Mouse (Mus musculus): ENCODE measurements around the gene Kitl. TPM values are rescaled to one million over a fixed set of nuclear protein-coding genes. Genes with fewer than 3 reads are reported as not detected.

The Kitl gene
- polyA plus RNA-seq, 1 experiment: 10.3 TPM

- H3K36me3 ChIP-seq (ENCODE audit: control insufficient read depth, insufficient read depth, low read length): no peaks in the 10 kb centered on the region
- H3K4me1 ChIP-seq (ENCODE audit: control insufficient read depth, insufficient read depth, low read length): peaks cover 2% of the 10 kb centered on the region; the same call in 1 of the 2 replicates
- TF ChIP-seq CTCF (conservative IDR thresholded peaks at IDR 0.05; ENCODE audit: insufficient read depth, insufficient read length, low read depth, low read length): no peak
- no peak for TF ChIP-seq POLR2A (IDR thresholded peaks at IDR 0.05; ENCODE audit: low read depth, low read length)
- peak overlapping the region; percentile 38 for H3K27ac ChIP-seq (ENCODE audit: insufficient read depth, low read depth, low read length)
- DNase-seq: peak; percentile 58
- H3K27me3 ChIP-seq (replicated peaks; ENCODE audit: control insufficient read depth, insufficient read depth, low read length): no peaks in the 10 kb centered on the region
- H3K4me3 ChIP-seq (ENCODE audit: insufficient read depth, low read depth, low read length): no peak overlapping the region
- 62% methylated on average over 3 of the region's 3 CpGs for WGBS
Observed at GRCm38 (mm10) chr10:100054006-100054405, 38.6 kb downstream of the Kitl start.

DNA sequence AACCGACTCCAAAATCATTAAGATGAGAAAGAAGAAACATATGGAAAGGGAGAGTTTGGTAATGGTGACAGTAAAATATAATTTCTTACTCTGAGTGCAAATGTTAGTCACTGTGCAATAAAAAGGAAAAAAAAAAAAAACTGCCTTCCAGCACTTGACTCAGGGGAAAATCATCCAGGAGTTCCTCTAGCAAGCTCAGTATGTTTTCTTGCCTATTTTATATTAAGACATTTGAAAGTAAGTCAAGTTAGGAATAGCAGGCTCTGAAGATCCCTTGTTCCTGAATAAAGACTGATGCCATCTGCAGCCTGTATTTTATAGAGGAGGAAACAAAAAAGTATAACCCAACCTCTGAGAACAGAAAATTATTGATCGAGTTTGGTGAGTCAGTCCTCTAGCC lies 39.7 kb downstream of the Kitl start:
- Histone ChIP-seq H3K27me3 (replicated peaks; ENCODE audit: control insufficient read depth, insufficient read depth, low read length) (no peaks in the 10 kb centered on the region), H3K4me3 (ENCODE audit: insufficient read depth, low read depth, low read length) (no peak overlapping the region), H3K27ac (ENCODE audit: insufficient read depth, low read depth, low read length) (no peak overlapping the region), H3K36me3 (ENCODE audit: control insufficient read depth, insufficient read depth, low read length) (no peaks in the 10 kb centered on the region), H3K4me1 (ENCODE audit: control insufficient read depth, insufficient read depth, low read length) (peaks cover 5% of the 10 kb centered on the region)
- 88% methylated on average over 2 of the region's 2 CpGs for WGBS
- DNase-seq: no peak
- TF ChIP-seq CTCF (conservative IDR thresholded peaks at IDR 0.05; ENCODE audit: insufficient read depth, insufficient read length, low read depth, low read length): no peak
- TF ChIP-seq POLR2A (IDR thresholded peaks at IDR 0.05; ENCODE audit: low read depth, low read length): no peak

DNA sequence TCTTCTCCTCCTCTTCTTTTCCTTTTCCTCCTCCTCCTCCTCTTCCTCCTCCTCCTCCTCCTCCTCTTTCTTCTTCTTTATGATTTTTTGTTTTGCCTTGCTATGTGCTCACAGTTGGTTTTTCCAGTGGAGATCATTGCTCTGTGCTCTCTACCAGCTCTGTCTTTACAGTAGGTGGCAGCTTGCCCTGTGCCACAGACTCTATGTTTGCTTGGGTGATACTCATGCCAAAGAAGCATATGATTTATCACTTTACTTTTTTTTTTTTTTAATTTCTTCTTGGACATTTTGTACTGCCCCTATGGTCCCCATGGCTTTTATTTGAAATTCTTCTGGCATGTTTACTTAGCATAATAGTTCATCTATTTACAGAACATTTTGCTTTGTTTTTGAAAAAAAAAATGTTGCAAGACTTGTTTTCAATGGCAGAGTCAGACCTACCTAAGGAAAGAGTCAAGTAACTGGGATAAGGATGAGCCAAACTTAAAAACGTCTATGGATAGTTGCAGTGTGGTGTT lies 41.7 kb downstream of the Kitl start:
- TF ChIP-seq CTCF (conservative IDR thresholded peaks at IDR 0.05; ENCODE audit: insufficient read depth, insufficient read length, low read depth, low read length) (no peak), POLR2A (IDR thresholded peaks at IDR 0.05; ENCODE audit: low read depth, low read length) (no peak)
- WGBS: 64% methylated on average over 1 of the region's 1 CpGs
- peaks cover 5% of the 10 kb centered on the region for H3K4me1 ChIP-seq (ENCODE audit: control insufficient read depth, insufficient read depth, low read length)
- no peaks in the 10 kb centered on the region for H3K27me3 ChIP-seq (replicated peaks; ENCODE audit: control insufficient read depth, insufficient read depth, low read length)
- no peak overlapping the region for H3K27ac ChIP-seq (ENCODE audit: insufficient read depth, low read depth, low read length)
- DNase-seq: no peak
- H3K4me3 ChIP-seq (ENCODE audit: insufficient read depth, low read depth, low read length): no peak overlapping the region
- H3K36me3 ChIP-seq (ENCODE audit: control insufficient read depth, insufficient read depth, low read length): no peaks in the 10 kb centered on the region

DNA sequence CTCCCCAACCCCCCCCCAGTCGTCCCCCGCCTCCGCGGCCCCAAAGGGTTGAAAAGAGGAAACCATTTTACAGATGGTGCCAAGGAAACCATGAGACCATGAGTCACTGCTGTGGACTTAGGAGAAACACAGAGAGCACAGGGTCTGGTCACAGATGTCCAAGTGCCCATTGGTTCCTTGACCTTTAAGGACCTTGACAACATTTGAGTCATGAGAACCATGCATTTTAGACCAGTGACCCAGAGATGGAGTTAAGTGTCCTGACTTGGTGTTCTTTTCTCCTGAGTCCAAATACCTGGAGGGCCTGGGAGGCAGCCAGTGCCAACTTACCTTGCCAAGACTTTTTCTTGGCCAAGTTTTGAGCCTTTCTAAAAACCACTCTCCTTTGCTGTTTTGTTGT lies 43.9 kb downstream of the Kitl start:
- H3K4me1 ChIP-seq (ENCODE audit: control insufficient read depth, insufficient read depth, low read length): peaks cover 3% of the 10 kb centered on the region; the same call in 1 of the 2 replicates
- H3K27me3 ChIP-seq (replicated peaks; ENCODE audit: control insufficient read depth, insufficient read depth, low read length): no peaks in the 10 kb centered on the region
- peak; percentile 64 for DNase-seq
- no peak overlapping the region for H3K27ac ChIP-seq (ENCODE audit: insufficient read depth, low read depth, low read length)
- no peak overlapping the region for H3K4me3 ChIP-seq (ENCODE audit: insufficient read depth, low read depth, low read length)
- TF ChIP-seq POLR2A (IDR thresholded peaks at IDR 0.05; ENCODE audit: low read depth, low read length): no peak
- no peak for TF ChIP-seq CTCF (conservative IDR thresholded peaks at IDR 0.05; ENCODE audit: insufficient read depth, insufficient read length, low read depth, low read length)
- H3K36me3 ChIP-seq (ENCODE audit: control insufficient read depth, insufficient read depth, low read length): no peaks in the 10 kb centered on the region
- 85% methylated on average over 4 of the region's 4 CpGs for WGBS

- Histone ChIP-seq H3K27me3 (replicated peaks; ENCODE audit: control insufficient read depth, insufficient read depth, low read length) (no peaks in the 10 kb centered on the region), H3K36me3 (ENCODE audit: control insufficient read depth, insufficient read depth, low read length) (no peaks in the 10 kb centered on the region), H3K4me3 (ENCODE audit: insufficient read depth, low read depth, low read length) (no peak overlapping the region), H3K27ac (ENCODE audit: insufficient read depth, low read depth, low read length) (no peak overlapping the region), H3K4me1 (ENCODE audit: control insufficient read depth, insufficient read depth, low read length) (no peaks in the 10 kb centered on the region)
- 53% methylated on average over 12 of the region's 12 CpGs for WGBS
- DNase-seq: peak; percentile 40
- TF ChIP-seq CTCF (conservative IDR thresholded peaks at IDR 0.05; ENCODE audit: insufficient read depth, insufficient read length, low read depth, low read length): no peak
- TF ChIP-seq POLR2A (IDR thresholded peaks at IDR 0.05; ENCODE audit: low read depth, low read length): no peak
Observed at GRCm38 (mm10) chr10:100065529-100066301, 50.3 kb downstream of the Kitl start.

DNA sequence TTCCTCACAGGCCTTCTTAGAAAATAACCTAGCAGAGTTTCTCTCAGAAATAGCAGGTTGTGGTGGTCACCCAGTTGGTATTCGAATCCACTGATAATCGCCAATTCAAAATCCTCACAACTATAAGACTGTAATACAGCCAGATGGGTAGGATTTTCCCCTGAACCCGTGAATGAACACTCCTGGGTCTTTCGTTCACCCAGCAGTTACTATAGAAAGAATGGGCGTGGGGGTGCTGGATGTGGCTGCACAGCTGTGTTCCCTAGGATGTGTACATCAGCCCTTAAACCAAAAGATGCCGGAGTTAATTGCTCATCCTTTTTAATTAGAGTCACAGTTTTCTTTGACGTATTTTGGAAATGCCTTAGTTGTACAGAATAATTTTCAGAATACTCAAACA lies 50.9 kb downstream of the Kitl start:
- 83% methylated on average over 7 of the region's 7 CpGs for WGBS
- Histone ChIP-seq H3K36me3 (ENCODE audit: control insufficient read depth, insufficient read depth, low read length) (no peaks in the 10 kb centered on the region), H3K4me3 (ENCODE audit: insufficient read depth, low read depth, low read length) (no peak overlapping the region), H3K27me3 (replicated peaks; ENCODE audit: control insufficient read depth, insufficient read depth, low read length) (no peaks in the 10 kb centered on the region), H3K27ac (ENCODE audit: insufficient read depth, low read depth, low read length) (no peak overlapping the region), H3K4me1 (ENCODE audit: control insufficient read depth, insufficient read depth, low read length) (no peaks in the 10 kb centered on the region)
- no peak for DNase-seq
- TF ChIP-seq POLR2A (IDR thresholded peaks at IDR 0.05; ENCODE audit: low read depth, low read length) (no peak), CTCF (conservative IDR thresholded peaks at IDR 0.05; ENCODE audit: insufficient read depth, insufficient read length, low read depth, low read length) (no peak)

DNA sequence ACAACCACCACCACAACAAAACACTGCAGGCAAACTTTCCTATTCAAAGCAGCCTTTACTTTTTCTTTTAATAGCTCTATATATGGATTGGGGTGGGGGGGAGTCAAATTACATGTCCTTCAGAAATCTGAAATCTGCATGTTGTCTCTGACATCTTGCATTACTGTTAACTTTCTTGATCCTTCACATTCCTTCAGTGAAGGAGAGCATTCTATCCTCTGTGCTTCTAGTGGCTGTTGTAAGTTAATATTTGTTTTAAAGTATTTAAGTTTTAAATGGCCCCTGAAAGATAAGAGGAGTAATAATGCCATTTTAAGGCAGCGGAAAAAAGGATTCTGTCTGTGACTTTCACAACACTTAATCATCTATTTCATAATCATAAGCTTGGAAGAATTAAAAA lies 57.2 kb downstream of the Kitl start:
- TF ChIP-seq POLR2A (IDR thresholded peaks at IDR 0.05; ENCODE audit: low read depth, low read length) (no peak), CTCF (conservative IDR thresholded peaks at IDR 0.05; ENCODE audit: insufficient read depth, insufficient read length, low read depth, low read length) (no peak)
- Histone ChIP-seq H3K4me3 (ENCODE audit: insufficient read depth, low read depth, low read length) (no peak overlapping the region), H3K4me1 (ENCODE audit: control insufficient read depth, insufficient read depth, low read length) (no peaks in the 10 kb centered on the region), H3K27me3 (replicated peaks; ENCODE audit: control insufficient read depth, insufficient read depth, low read length) (no peaks in the 10 kb centered on the region), H3K27ac (ENCODE audit: insufficient read depth, low read depth, low read length) (no peak overlapping the region), H3K36me3 (ENCODE audit: control insufficient read depth, insufficient read depth, low read length) (no peaks in the 10 kb centered on the region)
- no peak for DNase-seq
- WGBS: 67% methylated on average over 1 of the region's 1 CpGs

Measured in kidney, adult 2 months (tissue).